Mouse (Mus musculus) spleen, adult 12 weeks (tissue): ENCODE results near the gene Apbb2.

Source experiments
- DNase-seq: peaks from one replicate; pipeline ENCODE4 v3.0.0; 2022; ENCODE audit warnings: low spot score

The Apbb2 gene

GRCm38 (mm10) chr5:66618597-66618996 is at the start of gene Apbb2:
Gene Apbb2, minus strand, starts transcription at chr5:66618784.
- DNase-seq = peak; percentile 33

GRCm38 (mm10) chr5:66654220-66654619 is 35.6 kb upstream of the Apbb2 start:
- no peak for DNase-seq

- no peak for DNase-seq
Measured at GRCm38 (mm10) chr5:66647504-66647903, 28.9 kb upstream of the Apbb2 start.

GRCm38 (mm10) chr5:66643260-66643659 is 24.7 kb upstream of the Apbb2 start:
- no peak for DNase-seq

- no peak for DNase-seq
Measured at GRCm38 (mm10) chr5:66642156-66642555, 23.6 kb upstream of the Apbb2 start.

GRCm38 (mm10) chr5:66635459-66636079 is 17.0 kb upstream of the Apbb2 start:
- no peak for DNase-seq

- no peak for DNase-seq
Measured at GRCm38 (mm10) chr5:66627805-66628204, 9.2 kb upstream of the Apbb2 start.

- DNase-seq = no peak
Measured at GRCm38 (mm10) chr5:66620191-66620625, 1.6 kb upstream of the Apbb2 start.

- no peak for DNase-seq
Measured at GRCm38 (mm10) chr5:66619675-66620074, 1.1 kb upstream of the Apbb2 start.

GRCm38 (mm10) chr5:66619195-66619594 is 611 bp upstream of the Apbb2 start:
- DNase-seq = no peak

GRCm38 (mm10) chr5:66617921-66618460 is 593 bp downstream of the Apbb2 start:
- DNase-seq = no peak

GRCm38 (mm10) chr5:66614940-66615339 is 3.6 kb downstream of the Apbb2 start:
- DNase-seq = no peak

GRCm38 (mm10) chr5:66613725-66614124 is 4.9 kb downstream of the Apbb2 start:
- DNase-seq = no peak

GRCm38 (mm10) chr5:66612964-66613363 is 5.6 kb downstream of the Apbb2 start:
- no peak for DNase-seq

GRCm38 (mm10) chr5:66611851-66612250 is 6.7 kb downstream of the Apbb2 start:
- DNase-seq = no peak

- no peak for DNase-seq
Measured at GRCm38 (mm10) chr5:66611361-66611760, 7.2 kb downstream of the Apbb2 start.

- no peak for DNase-seq
Measured at GRCm38 (mm10) chr5:66610270-66610669, 8.3 kb downstream of the Apbb2 start.

GRCm38 (mm10) chr5:66609306-66609705 is 9.3 kb downstream of the Apbb2 start:
- no peak for DNase-seq

GRCm38 (mm10) chr5:66607801-66608200 is 10.8 kb downstream of the Apbb2 start:
- DNase-seq = no peak

GRCm38 (mm10) chr5:66607201-66607600 is 11.4 kb downstream of the Apbb2 start:
- no peak for DNase-seq

GRCm38 (mm10) chr5:66605636-66606035 is 12.9 kb downstream of the Apbb2 start:
- DNase-seq = no peak

- no peak for DNase-seq
Measured at GRCm38 (mm10) chr5:66604423-66604822, 14.2 kb downstream of the Apbb2 start.

GRCm38 (mm10) chr5:66603746-66604145 is 14.8 kb downstream of the Apbb2 start:
- no peak for DNase-seq

- DNase-seq = no peak
Measured at GRCm38 (mm10) chr5:66603223-66603622, 15.4 kb downstream of the Apbb2 start.
